ENCODE assay signal across 14 mouse cellular contexts in the genomic region with DNA sequence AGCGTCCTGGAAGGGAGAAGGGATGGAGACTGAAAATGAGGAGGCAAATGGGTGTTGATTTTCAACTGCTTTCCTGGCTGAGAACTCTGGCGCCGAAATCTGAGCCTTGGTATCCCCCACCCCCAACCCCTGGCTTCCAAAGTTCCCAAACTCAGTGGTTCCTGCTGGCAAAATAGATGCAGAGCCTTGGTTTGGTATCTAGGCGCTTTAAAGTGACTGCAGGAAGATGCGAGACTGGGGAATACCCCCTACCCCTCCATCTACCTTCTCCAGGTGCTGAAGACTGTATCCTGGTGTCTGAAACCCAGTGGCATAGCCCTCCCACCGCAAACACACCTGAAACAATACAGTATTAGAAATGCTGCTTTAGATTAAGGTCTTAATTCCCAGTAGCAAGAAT. TPM values are rescaled to one million over a fixed set of nuclear protein-coding genes. Genes with fewer than 3 reads are reported as not detected.
A peak's percentile ranks its signal among the peaks of the same experiment; 100 is the strongest.
DNase-seq lines count a peak whose midpoint lies in the region; ATAC-seq and TF ChIP-seq lines count a peak whose summit lies in the region.
"Had no signal": no experiment of that assay in that cellular context is flagged by ENCODE, and none has a peak within 500 bp of the region (broad histone marks: within the 10 kb centered on the region; RNA-seq: fewer than 3 reads in every experiment).

No protein-coding gene starts in this region.

- peak overlapping the region; percentile 51 for H3K4me3 ChIP-seq in left cerebral cortex, adult 2 months
- 0 out of 2 replicates have a peak overlapping the region, but pooled peaks have one; percentile 62 for H3K4me3 ChIP-seq in hindbrain, embryonic 10.5 days
- peak overlapping the region; percentile 74 for H3K4me3 ChIP-seq in midbrain, postnatal 0 days (ENCODE audit: low read depth, low read length)
- H3K4me3 ChIP-seq: liver, embryonic 15.5 days had no signal

- peak overlapping the region; percentile 76 for H3K9ac ChIP-seq in midbrain, postnatal 0 days (replicated peaks; ENCODE audit: low read length, poor library complexity, severe bottlenecking)
- H3K9ac ChIP-seq: liver, embryonic 15.5 days had no signal

- H3K4me1 ChIP-seq in hindbrain, embryonic 10.5 days (replicated peaks), result peaks cover 30% of the 10 kb centered on the region
- H3K4me1 ChIP-seq in midbrain, postnatal 0 days (ENCODE audit: insufficient read depth, low read length), result no peaks in the 10 kb centered on the region
- H3K4me1 ChIP-seq: liver, embryonic 15.5 days had no signal

- H3K27ac ChIP-seq in left cerebral cortex, adult 2 months, result 0 out of 2 replicates have a peak overlapping the region, but pooled peaks have one; percentile 36
- no peak overlapping the region for H3K27ac ChIP-seq in hindbrain, embryonic 10.5 days
- peak overlapping the region; percentile 69; the same call in 1 of the 2 replicates for H3K27ac ChIP-seq in midbrain, postnatal 0 days (ENCODE audit: low read depth, low read length)
- H3K27ac ChIP-seq: liver, embryonic 15.5 days had no signal

- 6% methylated on average over 6 of the region's 6 CpGs for WGBS in hindbrain, embryonic 10.5 days
- WGBS in midbrain, postnatal 0 days, result 3% methylated on average over 6 of the region's 6 CpGs

- TF ChIP-seq CTCF in left cerebral cortex, adult 2 months (IDR thresholded peaks at IDR 0.05), result no peak
- no peak for TF ChIP-seq CTCF in midbrain, postnatal 0 days (IDR thresholded peaks at IDR 0.05)

- DNase-seq in left cerebral cortex, adult 2 months (ENCODE audit: extremely low spot score in 1 of 2, low spot score in 2 of 2), result no peak
- DNase-seq in left cerebral cortex, postnatal 4 days, result no peak
- DNase-seq in cerebellum, postnatal 36 days, result peak; percentile 20 to 41
- no peak for DNase-seq in hindbrain, embryonic 10.5 days (ENCODE audit: low spot score)
- peak; percentile 8 for DNase-seq in midbrain, postnatal 0 days (ENCODE audit: low spot score)
- no peak for DNase-seq in kidney, postnatal 14 days
- DNase-seq in gastrocnemius, postnatal 10 days, result no peak
- DNase-seq: embryo, embryonic 11 days had no signal

- peaks cover 62% of the 10 kb centered on the region for H3K27me3 ChIP-seq in hindbrain, embryonic 10.5 days (ENCODE audit: insufficient read depth, poor library complexity, severe bottlenecking)
- no peaks in the 10 kb centered on the region for H3K27me3 ChIP-seq in midbrain, postnatal 0 days (ENCODE audit: insufficient read depth, low read length)

- intact Hi-C loops in left cerebral cortex, adult 2 months (cut with DNase I), result loop anchor here (5.0 kb wide), 1 partner anchor 712 kb away; no protein-coding TSS in a partner anchor
- intact Hi-C loops in left cerebral cortex, postnatal 4 days (cut with DNase I), result no loop called here

- no peaks in the 10 kb centered on the region for H3K36me3 ChIP-seq in hindbrain, embryonic 10.5 days
- no peaks in the 10 kb centered on the region for H3K36me3 ChIP-seq in midbrain, postnatal 0 days (ENCODE audit: insufficient read depth, low read length)
- H3K36me3 ChIP-seq: liver, embryonic 15.5 days had no signal

- H3K9me3 ChIP-seq in hindbrain, embryonic 10.5 days, result no peaks in the 10 kb centered on the region
- no peaks in the 10 kb centered on the region for H3K9me3 ChIP-seq in midbrain, postnatal 0 days (ENCODE audit: low read length)
- H3K9me3 ChIP-seq: liver, embryonic 15.5 days had no signal

- no peak for ATAC-seq in midbrain, postnatal 0 days (ENCODE audit: low FRiP score)
- ATAC-seq: intestine, postnatal 0 days had no signal

- H3K4me2 ChIP-seq in midbrain, postnatal 0 days (ENCODE audit: low read depth, low read length, poor library complexity, severe bottlenecking), result peak overlapping the region; percentile 91
- H3K4me2 ChIP-seq: liver, embryonic 15.5 days had no signal

RNA-seq across cellular contexts. Expression of gene Car10, which starts 2.8 kb away (rescaled TPM):
- 100 to 1,000 TPM; 144 to 153 TPM for total RNA-seq in left cerebral cortex, adult 2 months (2021)
- total RNA-seq in left cerebral cortex, postnatal 4 days (2021), result 10 to 100 TPM; 13.7 to 24.0 TPM
- 0.61 and 4.9 TPM in 2 replicates for polyA plus RNA-seq in hindbrain, embryonic 10.5 days (2016; fragmentation: Nextera tagmentation; extraction: Ambion mirVana)
- 62.8 and 72.6 TPM in 2 replicates for total RNA-seq in midbrain, postnatal 0 days (2014; rRNA removed)
- polyA plus RNA-seq in midbrain, postnatal 0 days (2015; fragmentation: Nextera tagmentation; extraction: Ambion mirVana), result 64.1 and 69.6 TPM in 2 replicates
- total RNA-seq in gastrocnemius, postnatal 10 days (2021), result under 1 TPM; 0.33 to 0.41 TPM
- total RNA-seq: granulocyte monocyte progenitor cell, adult 5-6 weeks had no signal
- polyA plus RNA-seq: heart, postnatal 0 days; liver, embryonic 15.5 days; spleen, adult 2 months; testis, adult 2 months had no signal

Comparison
In these comparisons a context has a peak if more than half of its experiments do, and no peak if none do; other contexts are left out.
1. DNase-seq: peak in cerebellum, postnatal 36 days (2 of 2) and midbrain, postnatal 0 days (single experiment); none in left cerebral cortex, adult 2 months (0 of 2), left cerebral cortex, postnatal 4 days (single experiment), hindbrain, embryonic 10.5 days (single experiment), kidney, postnatal 14 days (single experiment) and gastrocnemius, postnatal 10 days (single experiment).
2. RNA of gene Car10, which starts 2.8 kb away (total RNA-seq): 144 to 153 TPM in left cerebral cortex, adult 2 months, 62.8 to 72.6 TPM in midbrain, postnatal 0 days and 13.7 to 24.0 TPM in left cerebral cortex, postnatal 4 days; 0.33 to 0.41 TPM in gastrocnemius, postnatal 10 days; every median in the first group is over 10 times any median in the second.
3. Peak in every context shown above with its lines, with median percentiles within 50 percentile points of each other: H3K4me3 ChIP-seq.